Mouse (Mus musculus) G1E (cell line): ENCODE results near the gene Kcnh6. TPM values are rescaled to one million over a fixed set of nuclear protein-coding genes. Genes with fewer than 3 reads are reported as not detected.
"Not testable (repeated sequence)": the region's sequence is repeated elsewhere in the genome, so short reads cannot be mapped to it uniquely, and the experiment has no call there.

Experiments
- ATAC-seq: 2 replicates; pipeline ENCODE4 v1.8.0; 2016; ENCODE audit warnings: mild to moderate bottlenecking; ENCODE audit not compliant: insufficient number of reproducible peaks, poor library complexity, low FRiP score, severe bottlenecking; ENCODE audit errors: extremely low read depth
- DNase-seq: peaks from one replicate; pipeline ENCODE4 v3.0.0; 2012; ENCODE audit warnings: low spot score
- H3K27me3 ChIP-seq: 2 replicates; pipeline ENCODE4 v1.6.1; 2012; ENCODE audit warnings: mild to moderate bottlenecking, low read length, inconsistent platforms; ENCODE audit not compliant: insufficient read depth
- H3K36me3 ChIP-seq: replicated peaks from 2 replicates; pipeline ENCODE3; 2012; ENCODE audit warnings: mild to moderate bottlenecking, inconsistent platforms
- H3K4me1 ChIP-seq: 2 replicates; pipeline ENCODE4 v1.6.1; 2012; ENCODE audit warnings: low read depth, low read length, inconsistent platforms, mixed read lengths; ENCODE audit not compliant: insufficient read depth
- H3K4me3 ChIP-seq: 2 replicates; pipeline ENCODE4 v1.5.1; 2012; ENCODE audit warnings: low read depth, mild to moderate bottlenecking, inconsistent platforms, low read length, moderate library complexity, mixed read lengths
- H3K9me3 ChIP-seq: replicated peaks from 2 replicates; pipeline ENCODE4 v1.6.1; 2012; ENCODE audit warnings: inconsistent platforms
- CTCF ChIP-seq: IDR thresholded peaks from 2 replicates; pipeline ENCODE4 v1.5.1; 2012; ENCODE audit warnings: low read depth, low read length, inconsistent platforms, mixed read lengths
- GATA1 ChIP-seq: IDR thresholded peaks from 2 replicates; pipeline ENCODE4 v1.6.1; 2012; ENCODE audit warnings: borderline replicate concordance, low read length, inconsistent platforms, mixed read lengths
- GATA2 ChIP-seq: IDR thresholded peaks from 2 replicates; pipeline ENCODE4 v1.6.1; 2012; ENCODE audit warnings: low read depth, low read length, inconsistent platforms, borderline replicate concordance
- POLR2AphosphoS5 ChIP-seq: IDR thresholded peaks from 2 replicates; pipeline ENCODE4 v1.6.1; 2012; ENCODE audit warnings: low read depth, low read length, inconsistent platforms; ENCODE audit not compliant: insufficient replicate concordance
- TAL1 ChIP-seq: conservative IDR thresholded peaks from 2 replicates; pipeline ENCODE4 v1.6.1; 2012; ENCODE audit warnings: low read depth, low read length, inconsistent platforms, mixed read lengths
- polyA plus RNA-seq: library from polyadenylated mRNA; stranded (reverse); fragments of >175 nt; gene quantifications from 2 replicates; pipeline ENCODE4 v1.2.3, GENCODE M21; 2012
- total RNA-seq, 2 experiments: library from RNA; stranded (forward) in 1 of 2; stranded (reverse) in 1 of 2; fragments of 200-1000 nt in 1 of 2; fragments of >200 nt in 1 of 2; fragmentation: Nextera tagmentation in 1 of 2; gene quantifications; 2 replicates each; pipeline ENCODE4 v1.2.3; 2014 to 2017

The Kcnh6 gene
- total and polyA plus RNA-seq, 3 experiments = not detected

GRCm38 (mm10) chr11:106063756-106064155, 55.8 kb downstream of the Kcnh6 start:
- Histone ChIP-seq H3K4me3 (no peak overlapping the region), H3K4me1 (peaks cover 57% of the 10 kb centered on the region), H3K9me3 (no peaks in the 10 kb centered on the region), H3K36me3 (peaks cover 33% of the 10 kb centered on the region), H3K27me3 (no peaks in the 10 kb centered on the region)
- ATAC-seq = no peak
- TF ChIP-seq POLR2AphosphoS5 (no peak), GATA2 (no peak), TAL1 (no peak), GATA1 (no peak), CTCF (no peak)
- DNase-seq = no peak

GRCm38 (mm10) chr11:106065073-106065922, 57.4 kb downstream of the Kcnh6 start:
- TF ChIP-seq GATA1 (no peak), TAL1 (peak; percentile 56; the same call in 1 of the 2 replicates)
- DNase-seq = no peak
- Histone ChIP-seq H3K4me3 (peak overlapping the region; percentile 99), H3K9me3 (no peaks in the 10 kb centered on the region), H3K36me3 (peaks cover 32% of the 10 kb centered on the region), H3K27me3 (no peaks in the 10 kb centered on the region), H3K4me1 (peaks cover 44% of the 10 kb centered on the region)
- ATAC-seq = no peak

GRCm38 (mm10) chr11:106065923-106066571, 58.1 kb downstream of the Kcnh6 start, which contains the start of gene Taco1:
Taco1 (plus strand) TSS chr11:106066061.
- no peaks in the 10 kb centered on the region for H3K27me3 ChIP-seq
- TF ChIP-seq TAL1 (no peak), GATA2 (no peak), CTCF (no peak), GATA1 (no peak), POLR2AphosphoS5 (no peak)
- H3K36me3 ChIP-seq = peaks cover 39% of the 10 kb centered on the region
- peak; percentile 54 for DNase-seq
- H3K4me1 ChIP-seq = peaks cover 38% of the 10 kb centered on the region
- H3K4me3 ChIP-seq = peak within 1 kb of the TSS; percentile 99
- ATAC-seq = peak; percentile 80
- H3K9me3 ChIP-seq = no peaks in the 10 kb centered on the region

- DNase-seq (peak; percentile 99), ATAC-seq (0 out of 2 replicates have a peak, but pooled peaks have one; percentile 38)
- not testable (repeated sequence) for H3K9me3 ChIP-seq, H3K27me3 ChIP-seq
- Histone ChIP-seq H3K4me1 (peaks cover 34% of the 10 kb centered on the region), H3K36me3 (peaks cover 44% of the 10 kb centered on the region), H3K4me3 (peak overlapping the region; percentile 99)
These were observed 58.7 kb downstream of the Kcnh6 start for GRCm38 (mm10) chr11:106066616-106067015.

- DNase-seq (no peak), ATAC-seq (no peak)
- TF ChIP-seq GATA2 = no peak
- TF ChIP-seq GATA1 = no peak
- TF ChIP-seq CTCF = no peak
- no peak for TF ChIP-seq POLR2AphosphoS5
- TF ChIP-seq TAL1 = no peak
- no peaks in the 10 kb centered on the region for H3K9me3 ChIP-seq
- H3K4me1 ChIP-seq = peaks cover 1% of the 10 kb centered on the region; the same call in 1 of the 2 replicates
- H3K4me3 ChIP-seq = no peak overlapping the region
- no peaks in the 10 kb centered on the region for H3K27me3 ChIP-seq
- H3K36me3 ChIP-seq = peaks cover 61% of the 10 kb centered on the region
These were observed 65.8 kb downstream of the Kcnh6 start for GRCm38 (mm10) chr11:106073774-106074173.

GRCm38 (mm10) chr11:106076321-106076720, 68.4 kb downstream of the Kcnh6 start:
- DNase-seq (no peak), ATAC-seq (peak; percentile 63)
- no peaks in the 10 kb centered on the region for H3K9me3 ChIP-seq
- no peaks in the 10 kb centered on the region; the same call in 1 of the 2 replicates for H3K4me1 ChIP-seq
- TF ChIP-seq CTCF (peak; percentile 70), GATA2 (no peak)
- peaks cover 40% of the 10 kb centered on the region for H3K36me3 ChIP-seq
- H3K27me3 ChIP-seq = no peaks in the 10 kb centered on the region
- H3K4me3 ChIP-seq = no peak overlapping the region

Other genes with a start within 250 kb of the Kcnh6 start
- gene Cyb561, start 54.8 kb upstream of the Kcnh6 start, total RNA-seq (2014; fragmentation: Nextera tagmentation) = not detected in 2 replicates
- gene Cyb561, start 54.8 kb upstream of the Kcnh6 start, total RNA-seq (2017) = 0.33 and 0.70 TPM in 2 replicates
- gene Cyb561, start 54.8 kb upstream of the Kcnh6 start, polyA plus RNA-seq = not detected in 2 replicates
- not detected in 2 replicates for gene Ace, start 40.2 kb upstream of the Kcnh6 start, total RNA-seq (2014; fragmentation: Nextera tagmentation)
- not detected in 2 replicates for gene Ace, start 40.2 kb upstream of the Kcnh6 start, total RNA-seq (2017)
- not detected in 2 replicates for gene Ace, start 40.2 kb upstream of the Kcnh6 start, polyA plus RNA-seq
- gene Ace3, start 13.4 kb upstream of the Kcnh6 start, total RNA-seq (2014; fragmentation: Nextera tagmentation) = not detected in 2 replicates
- not detected in 2 replicates for gene Ace3, start 13.4 kb upstream of the Kcnh6 start, total RNA-seq (2017)
- gene Ace3, start 13.4 kb upstream of the Kcnh6 start, polyA plus RNA-seq = not detected in 2 replicates
- gene Dcaf7, start 28.7 kb downstream of the Kcnh6 start, total RNA-seq (2014; fragmentation: Nextera tagmentation) = 70.7 and 84.6 TPM in 2 replicates
- gene Dcaf7, start 28.7 kb downstream of the Kcnh6 start, total RNA-seq (2017) = 70.0 and 74.3 TPM in 2 replicates
- 40.4 and 59.3 TPM in 2 replicates for gene Dcaf7, start 28.7 kb downstream of the Kcnh6 start, polyA plus RNA-seq
- gene Taco1, start 57.9 kb downstream of the Kcnh6 start, total RNA-seq (2014; fragmentation: Nextera tagmentation) = 14.6 and 20.3 TPM in 2 replicates
- 20.4 and 21.4 TPM in 2 replicates for gene Taco1, start 57.9 kb downstream of the Kcnh6 start, total RNA-seq (2017)
- gene Taco1, start 57.9 kb downstream of the Kcnh6 start, polyA plus RNA-seq = 18.6 and 19.2 TPM in 2 replicates
- 21.1 and 30.0 TPM in 2 replicates for gene Map3k3, start 76.5 kb downstream of the Kcnh6 start, total RNA-seq (2014; fragmentation: Nextera tagmentation)
- 29.5 and 31.9 TPM in 2 replicates for gene Map3k3, start 76.5 kb downstream of the Kcnh6 start, total RNA-seq (2017)
- 4.5 and 4.9 TPM in 2 replicates for gene Map3k3, start 76.5 kb downstream of the Kcnh6 start, polyA plus RNA-seq
- gene Gm10840, start 152.7 kb downstream of the Kcnh6 start, total RNA-seq (2014; fragmentation: Nextera tagmentation) = not detected in 2 replicates
- not detected in 2 replicates for gene Gm10840, start 152.7 kb downstream of the Kcnh6 start, total RNA-seq (2017)
- not detected in 2 replicates for gene Gm10840, start 152.7 kb downstream of the Kcnh6 start, polyA plus RNA-seq
- gene Limd2, start 152.7 kb downstream of the Kcnh6 start, total RNA-seq (2014; fragmentation: Nextera tagmentation) = 258 and 309 TPM in 2 replicates
- gene Limd2, start 152.7 kb downstream of the Kcnh6 start, total RNA-seq (2017) = 77.5 and 94.4 TPM in 2 replicates
- 365 and 413 TPM in 2 replicates for gene Limd2, start 152.7 kb downstream of the Kcnh6 start, polyA plus RNA-seq
- 28.9 and 40.2 TPM in 2 replicates for gene Strada, start 194.0 kb downstream of the Kcnh6 start, total RNA-seq (2014; fragmentation: Nextera tagmentation)
- gene Strada, start 194.0 kb downstream of the Kcnh6 start, total RNA-seq (2017) = 19.5 and 21.1 TPM in 2 replicates
- 32.3 and 36.2 TPM in 2 replicates for gene Strada, start 194.0 kb downstream of the Kcnh6 start, polyA plus RNA-seq
- 78.5 and 92.2 TPM in 2 replicates for gene Ccdc47, start 208.2 kb downstream of the Kcnh6 start, total RNA-seq (2014; fragmentation: Nextera tagmentation)
- gene Ccdc47, start 208.2 kb downstream of the Kcnh6 start, total RNA-seq (2017) = 90.1 and 129 TPM in 2 replicates
- 3.8 and 3.9 TPM in 2 replicates for gene Ccdc47, start 208.2 kb downstream of the Kcnh6 start, polyA plus RNA-seq
- gene Ddx42, start 208.8 kb downstream of the Kcnh6 start, total RNA-seq (2014; fragmentation: Nextera tagmentation) = 63.7 and 71.8 TPM in 2 replicates
- 89.0 and 112 TPM in 2 replicates for gene Ddx42, start 208.8 kb downstream of the Kcnh6 start, total RNA-seq (2017)
- 28.4 and 50.3 TPM in 2 replicates for gene Ddx42, start 208.8 kb downstream of the Kcnh6 start, polyA plus RNA-seq
- gene Ftsj3, start 248.0 kb downstream of the Kcnh6 start, total RNA-seq (2014; fragmentation: Nextera tagmentation) = 49.0 and 59.8 TPM in 2 replicates
- 90.6 and 109 TPM in 2 replicates for gene Ftsj3, start 248.0 kb downstream of the Kcnh6 start, total RNA-seq (2017)
- 11.5 and 21.6 TPM in 2 replicates for gene Ftsj3, start 248.0 kb downstream of the Kcnh6 start, polyA plus RNA-seq
- gene Psmc5, start 248.0 kb downstream of the Kcnh6 start, total RNA-seq (2014; fragmentation: Nextera tagmentation) = 44.0 and 50.7 TPM in 2 replicates
- gene Psmc5, start 248.0 kb downstream of the Kcnh6 start, total RNA-seq (2017) = 90.7 and 96.0 TPM in 2 replicates
- gene Psmc5, start 248.0 kb downstream of the Kcnh6 start, polyA plus RNA-seq = 38.4 and 64.1 TPM in 2 replicates